Mouse (Mus musculus) T-cell, adult 66 days (primary cell): ENCODE results near the gene Tex50. TPM values are rescaled to one million over a fixed set of nuclear protein-coding genes. Genes with fewer than 3 reads are reported as not detected.

Experiments used
- total RNA-seq, 2 experiments: library from RNA; stranded (reverse); gene quantifications; 3 replicates in 1 of 2; 4 replicates in 1 of 2; pipeline ENCODE4 v1.2.4; 2023

Gene Tex50
- total RNA-seq, result not detected

GRCm38 (mm10) chr1:161159214-161159613 lies at the start of gene Tex50:
Gene Tex50 (minus strand): TSS chr1:161159314.

DNA sequence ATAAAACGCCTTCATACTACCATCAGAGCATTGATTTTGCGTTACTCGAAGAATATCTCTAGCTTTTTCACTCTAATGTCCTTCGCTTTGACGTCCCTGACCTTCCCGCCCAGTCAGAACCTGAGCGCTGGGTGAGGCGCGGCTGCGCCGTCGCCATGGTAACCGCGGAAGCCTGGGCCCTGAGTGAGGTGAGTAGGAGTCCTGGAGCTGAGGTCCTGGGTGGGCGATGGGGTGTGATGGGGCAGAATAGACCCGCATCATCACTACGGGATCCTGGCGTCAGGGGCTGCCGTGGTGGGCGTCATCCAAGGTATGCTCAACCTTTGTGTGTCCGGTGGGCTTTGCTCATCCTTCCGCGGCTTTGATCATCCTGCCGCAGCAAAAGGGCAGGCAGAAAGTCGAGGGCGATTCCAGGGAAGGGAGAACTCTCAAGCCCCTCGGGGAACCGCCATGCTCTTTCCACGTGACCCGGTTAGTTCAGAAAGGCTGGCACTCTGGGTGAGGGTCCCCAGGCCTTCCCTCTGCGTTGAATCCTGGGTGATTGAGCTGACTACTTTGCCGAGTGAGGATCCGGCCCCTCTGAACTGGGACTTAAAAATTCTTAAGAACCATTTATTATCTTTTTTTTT lies 16.5 kb downstream of the Tex50 start, which contains the start of gene Ankrd45:
Gene Ankrd45 (plus strand): TSS at position 161 of the 629 bp plus-strand sequence.

DNA sequence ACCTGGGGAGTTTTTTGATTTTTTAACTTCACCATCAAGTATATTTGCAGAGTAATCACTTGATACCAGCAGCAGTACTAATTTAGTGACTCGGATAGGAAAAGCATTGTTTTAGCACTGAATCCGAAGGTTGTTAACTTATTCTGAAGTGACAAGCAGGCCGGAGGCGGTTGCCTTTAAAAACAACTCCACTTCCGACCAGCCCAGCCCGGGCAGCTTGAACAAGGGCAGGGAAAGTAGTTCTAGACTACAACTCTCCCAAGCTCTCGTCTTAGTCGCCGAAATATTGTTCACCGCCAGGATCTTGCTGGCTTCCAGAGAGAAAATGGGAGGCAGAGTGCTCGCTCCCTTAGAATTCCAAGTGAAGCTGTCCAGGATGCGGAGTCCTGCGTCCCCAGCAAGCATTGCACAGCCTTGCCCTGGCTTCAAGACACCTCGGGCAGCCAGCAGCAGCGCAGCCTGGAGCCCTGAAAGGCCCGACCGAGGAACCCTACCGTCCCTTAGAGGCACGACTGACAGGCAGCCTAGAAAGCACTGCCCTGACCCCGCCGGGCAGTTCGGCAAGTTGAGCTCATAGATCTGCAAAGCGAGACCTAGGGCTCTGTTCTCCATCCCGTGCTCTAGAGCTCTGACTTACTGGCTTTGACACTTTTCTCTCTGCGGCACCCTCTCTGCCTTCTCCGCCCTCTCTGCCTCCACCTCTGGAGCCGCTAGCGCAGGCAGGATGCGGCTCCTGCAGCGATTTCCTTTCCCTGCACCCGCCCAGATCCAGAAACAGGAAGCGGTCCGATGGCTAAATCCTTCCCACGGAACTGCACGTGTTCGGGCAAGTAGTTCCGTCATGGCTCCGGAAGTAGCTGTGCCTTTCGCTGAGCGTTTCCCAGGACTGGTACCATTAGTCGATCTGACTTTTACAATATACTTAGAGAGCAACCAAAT lies 28.1 kb downstream of the Tex50 start, which contains the start of gene Klhl20:
Gene Klhl20 (minus strand): TSS at position 786 of the 939 bp plus-strand sequence.

Other genes with a start within 250 kb of the Tex50 start
- 10 to 100 TPM in 1 of 2 experiments, 1 to 10 TPM in 1; 9.1 to 10.5 TPM for gene Serpinc1, start 180.7 kb downstream of the Tex50 start, total RNA-seq
- 10 to 100 TPM; 33.0 to 47.0 TPM for gene Zbtb37, start 124.5 kb downstream of the Tex50 start, total RNA-seq
- gene Dars2, start 88.7 kb downstream of the Tex50 start, total RNA-seq, result 10 to 100 TPM in 1 of 2 experiments, 1 to 10 TPM in 1; 8.5 to 13.1 TPM
- 10 to 100 TPM; 11.9 to 13.5 TPM for gene Cenpl, start 88.6 kb downstream of the Tex50 start, total RNA-seq
- 10 to 100 TPM; 27.8 to 34.6 TPM for gene Klhl20, start 27.8 kb downstream of the Tex50 start, total RNA-seq
- not detected for gene Ankrd45, start 16.6 kb downstream of the Tex50 start, total RNA-seq
- gene Prdx6, start 91.9 kb upstream of the Tex50 start, total RNA-seq, result 100 to 1,000 TPM; 271 to 302 TPM
- not detected for gene Tnfsf4, start 236.1 kb upstream of the Tex50 start, total RNA-seq